Mouse (Mus musculus) embryo, embryonic 10.5 days (tissue): ENCODE data around the gene Nr2f1.
A peak's percentile ranks its signal among the peaks of the same experiment; 100 is the strongest.

Experiments
- DNase-seq: peaks from one replicate; pipeline ENCODE4 v3.0.0-alpha.2; 2015; ENCODE audit warnings: low spot score

Gene Nr2f1

GRCm38 (mm10) chr13:78200407-78200806 is 850 bp upstream of the Nr2f1 start:
- DNase-seq: peak; percentile 99

GRCm38 (mm10) chr13:78198871-78199641 is 501 bp downstream of the Nr2f1 start:
- peak; percentile 58 for DNase-seq

DNA sequence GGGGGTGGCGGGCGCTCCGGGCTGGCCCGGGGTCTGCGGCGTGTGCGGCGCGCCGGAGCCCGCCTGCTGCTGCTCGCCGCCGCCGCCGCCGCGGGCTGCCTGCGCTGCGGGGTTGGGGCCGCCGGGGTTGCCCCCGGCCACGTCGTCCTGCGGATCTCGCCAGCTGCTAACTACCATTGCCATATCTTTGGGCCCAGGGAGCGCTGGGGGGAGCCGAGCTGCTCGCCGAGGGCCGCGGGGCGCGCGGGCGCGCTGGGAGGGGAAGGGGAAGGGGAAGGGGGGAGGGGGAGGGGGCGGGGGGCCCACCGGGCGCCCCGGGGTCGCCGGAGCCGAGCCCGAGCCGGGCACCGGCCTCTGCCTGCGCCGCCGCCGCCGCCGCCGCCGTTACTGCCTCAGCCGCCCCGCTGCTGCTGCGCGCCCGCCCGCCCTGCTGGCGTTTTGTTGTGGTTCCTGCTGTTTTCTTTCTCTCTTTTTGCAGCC is 1.1 kb downstream of the Nr2f1 start:
- peak; percentile 51 for DNase-seq

- DNase-seq: peak; percentile 63
These were observed 1.7 kb downstream of the Nr2f1 start for GRCm38 (mm10) chr13:78197819-78198390.

DNA sequence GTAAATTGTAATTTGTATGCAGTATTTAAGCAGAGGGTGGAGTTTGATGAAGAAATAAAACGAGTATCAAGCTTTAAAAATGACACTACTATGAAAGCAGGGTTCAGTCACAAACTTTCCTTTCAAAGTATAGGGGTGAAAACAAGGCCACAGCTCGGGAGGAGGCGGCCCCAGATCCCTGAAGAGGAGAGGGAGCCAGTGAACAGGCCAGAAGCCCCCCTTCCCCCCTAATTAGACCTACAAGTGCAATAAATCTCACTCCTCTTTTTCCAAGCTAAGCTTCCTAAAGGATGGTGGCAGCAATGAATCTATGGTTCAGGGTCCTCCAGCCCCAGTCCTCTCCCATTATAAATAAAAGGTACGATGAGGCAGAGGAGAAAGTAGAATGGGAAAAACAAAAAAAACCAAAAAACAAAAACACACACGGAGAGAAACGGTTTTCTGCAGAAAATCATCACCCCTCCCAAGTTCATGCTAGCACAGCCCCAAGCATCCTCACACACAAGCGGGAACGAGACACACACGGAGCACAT is 2.2 kb downstream of the Nr2f1 start:
- DNase-seq: peak; percentile 80

DNA sequence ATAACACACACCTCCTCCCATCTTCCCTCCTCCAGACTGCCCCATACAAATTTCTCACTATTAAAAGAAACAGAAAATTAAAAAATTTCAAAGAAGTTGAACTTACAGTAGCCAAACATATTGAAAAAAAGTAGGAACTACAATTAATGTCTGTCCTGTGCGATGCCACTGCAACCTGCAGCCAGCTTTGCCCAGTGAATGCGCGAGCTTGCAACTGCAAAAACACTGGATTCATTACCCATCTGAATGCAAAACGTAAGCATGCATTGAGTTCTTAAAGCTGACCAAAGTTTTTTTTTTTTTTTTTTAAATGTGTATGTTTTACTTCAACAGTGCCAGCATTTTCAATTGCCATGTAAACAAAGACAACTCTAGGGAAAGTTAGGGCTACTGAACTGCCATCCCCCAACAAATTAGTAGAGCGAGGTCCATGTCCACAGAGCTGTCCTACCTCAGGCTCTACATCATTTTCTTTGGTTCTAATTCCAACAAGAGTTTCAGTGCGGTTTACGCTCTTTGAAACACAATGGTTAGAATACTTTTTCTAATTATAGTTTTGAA is 3.2 kb downstream of the Nr2f1 start:
- peak; percentile 58 for DNase-seq

GRCm38 (mm10) chr13:78195601-78196115 is 3.9 kb downstream of the Nr2f1 start:
- DNase-seq: peak; percentile 56

GRCm38 (mm10) chr13:78194850-78195600 is 4.5 kb downstream of the Nr2f1 start:
- DNase-seq: no peak

DNA sequence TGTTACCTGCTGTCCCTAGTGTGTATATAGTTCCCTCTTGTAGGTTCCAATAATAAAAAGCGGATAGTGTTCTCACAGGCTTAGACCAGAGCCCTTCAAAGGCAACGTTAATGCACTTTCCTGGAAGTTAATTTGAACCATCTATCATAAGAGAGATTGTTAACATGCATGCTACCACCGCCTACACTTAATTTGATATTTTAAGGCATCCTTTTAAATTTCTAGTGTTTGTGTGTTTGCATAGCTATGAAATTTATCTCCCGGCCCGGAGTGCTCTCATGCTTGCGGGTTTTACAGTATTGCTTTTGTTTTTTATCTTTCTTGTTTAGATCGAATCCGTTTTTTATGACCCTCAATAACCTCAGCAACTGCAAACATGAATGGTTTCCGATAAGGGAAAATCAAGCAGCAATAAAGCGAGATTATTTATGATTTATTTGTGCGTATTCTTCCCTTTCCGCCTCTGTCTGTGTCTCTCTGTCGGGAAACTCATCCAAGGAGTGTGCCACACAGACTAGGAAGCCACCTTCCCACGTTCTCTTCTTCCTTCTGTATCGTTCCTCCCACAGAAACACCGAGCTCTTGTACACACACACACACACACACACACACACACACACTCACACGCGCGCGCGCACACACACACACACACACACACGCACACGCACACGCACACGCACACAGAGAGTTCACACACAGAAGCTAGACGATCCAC is 5.3 kb downstream of the Nr2f1 start:
- DNase-seq: no peak

- no peak for DNase-seq
These were observed 6.3 kb downstream of the Nr2f1 start for GRCm38 (mm10) chr13:78193211-78193610.

DNA sequence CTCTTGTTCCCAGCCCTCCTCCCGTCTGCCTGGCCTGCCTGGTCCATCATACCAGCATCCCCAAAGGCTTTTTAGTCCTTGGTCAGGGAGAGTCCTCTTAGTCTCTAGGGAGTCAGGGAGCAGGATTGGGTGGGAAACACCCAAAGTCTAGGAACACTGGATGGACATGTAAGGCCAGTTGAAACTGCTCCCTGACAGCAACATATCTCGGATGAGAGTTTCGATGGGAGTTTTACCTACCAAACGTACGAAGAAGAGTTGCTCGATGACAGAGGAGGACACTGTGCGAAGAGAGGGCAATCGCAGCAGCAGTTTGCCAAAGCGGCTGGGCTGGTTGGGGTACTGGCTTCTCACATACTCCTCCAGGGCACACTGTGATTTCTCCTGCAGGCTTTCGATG is 10.0 kb downstream of the Nr2f1 start:
- DNase-seq: peak; percentile 36

- no peak for DNase-seq
These were observed 11.7 kb downstream of the Nr2f1 start for GRCm38 (mm10) chr13:78187833-78188232.

- DNase-seq: peak; percentile 64
These were observed 13.1 kb downstream of the Nr2f1 start for GRCm38 (mm10) chr13:78186340-78186946.

- no peak for DNase-seq
These were observed 14.6 kb downstream of the Nr2f1 start for GRCm38 (mm10) chr13:78184786-78185466.

DNA sequence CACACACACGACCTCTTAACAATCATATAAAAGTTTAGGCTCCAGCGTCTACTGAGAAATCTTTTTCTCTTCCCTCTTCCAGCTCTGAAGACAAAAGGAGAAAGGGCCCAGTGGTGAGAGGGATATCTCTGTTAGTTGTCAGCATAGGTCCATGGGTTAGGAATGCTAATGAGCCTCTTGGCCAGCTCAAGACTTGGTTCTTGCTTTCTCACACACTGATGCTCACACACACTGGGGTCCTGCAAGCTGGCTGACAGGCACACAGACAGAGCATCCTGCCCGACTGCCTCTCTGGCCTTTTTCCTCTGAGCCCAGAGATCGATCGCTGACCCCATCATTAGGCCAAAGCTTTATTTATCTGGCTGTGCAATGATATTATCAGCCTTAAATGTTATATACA is 15.6 kb downstream of the Nr2f1 start:
- DNase-seq: peak; percentile 76

DNA sequence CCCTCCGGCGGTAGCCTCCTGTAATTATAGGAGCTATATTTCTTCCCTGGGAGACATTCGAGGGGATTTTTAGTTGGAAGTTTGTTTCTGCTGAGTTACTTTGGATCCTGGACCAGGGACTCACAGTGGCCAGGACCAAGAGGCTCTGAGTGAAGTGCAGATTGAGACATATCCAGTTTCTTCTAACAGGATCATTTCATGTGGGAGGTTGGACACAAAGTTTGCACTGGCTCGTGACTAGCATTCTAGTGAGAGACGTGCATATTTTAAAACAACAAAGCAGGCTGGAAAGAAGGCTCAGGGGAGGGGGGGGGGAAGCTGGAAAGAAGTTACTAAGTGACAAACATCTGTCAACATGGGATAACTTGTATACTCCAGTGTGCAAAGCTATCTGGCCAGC is 16.6 kb downstream of the Nr2f1 start:
- DNase-seq: peak; percentile 55

GRCm38 (mm10) chr13:78181930-78182558 is 17.5 kb downstream of the Nr2f1 start:
- no peak for DNase-seq

DNA sequence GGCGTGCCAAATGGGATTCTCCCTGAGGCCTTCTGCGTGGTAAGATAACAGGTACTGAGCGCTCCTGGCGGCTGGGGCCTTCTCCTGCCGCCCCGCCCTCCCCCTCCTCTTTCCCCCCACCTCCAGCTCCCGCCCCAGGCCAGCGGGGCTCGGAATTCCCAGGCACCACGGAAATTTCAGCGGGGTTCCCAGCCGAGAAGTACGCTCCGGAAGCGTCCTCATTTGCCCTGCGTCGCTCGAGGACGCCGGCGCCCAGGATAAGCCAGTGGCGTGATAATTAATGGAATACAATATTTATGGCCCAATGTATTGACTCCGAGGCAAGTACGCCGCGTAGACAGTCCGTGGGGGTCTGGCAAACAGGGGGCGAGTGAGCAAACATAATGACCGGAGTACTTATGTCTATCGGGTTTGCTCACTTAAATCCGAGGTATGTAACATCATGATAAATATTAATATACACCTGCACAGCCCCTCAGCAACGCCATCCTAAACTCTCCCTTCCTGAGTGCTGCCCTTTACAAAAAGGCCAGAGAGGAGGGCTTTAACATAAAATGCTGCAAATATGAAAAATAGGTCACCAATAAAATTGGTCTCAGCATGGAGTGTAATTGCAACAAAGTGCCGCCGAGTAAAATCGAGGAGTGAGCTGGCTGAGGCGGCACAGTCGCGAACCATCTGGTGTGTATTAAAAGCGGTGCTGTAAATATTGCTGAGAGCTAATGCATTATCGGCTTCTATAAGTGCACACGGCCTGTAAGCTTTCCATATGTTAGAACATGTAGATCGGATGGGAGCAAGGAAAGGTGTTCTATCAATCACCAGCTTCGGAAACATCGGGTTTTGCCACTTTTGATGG is 18.3 kb downstream of the Nr2f1 start:
- peak; percentile 78 for DNase-seq

DNA sequence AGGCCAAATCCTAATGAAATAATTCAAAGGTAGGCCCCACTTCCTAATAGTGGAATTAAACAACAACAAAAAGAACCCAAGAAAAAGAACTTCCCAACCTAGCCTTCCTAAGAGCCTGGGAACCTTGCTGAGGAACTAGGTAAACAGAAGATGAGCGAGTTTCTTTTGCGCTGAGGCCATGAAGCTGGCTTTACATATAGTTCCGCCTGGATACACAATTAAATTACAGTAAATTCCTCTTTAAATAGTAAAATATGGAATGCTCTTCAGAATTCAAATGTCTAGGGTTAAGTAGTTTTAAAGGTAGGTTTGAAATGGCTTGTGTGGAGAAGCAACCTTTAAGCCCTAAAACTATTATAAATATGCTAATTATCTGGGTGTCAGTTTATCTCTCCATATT is 19.3 kb downstream of the Nr2f1 start:
- no peak for DNase-seq
